Mouse (Mus musculus) cerebellum, adult 2 months (tissue): Measurements from ENCODE around the gene Hnrnpu.

Experiments used
- CTCF ChIP-seq: fragments of 200-500 bp; IDR thresholded peaks from 2 replicates; pipeline ENCODE4 v1.5.1; 2011; ENCODE audit warnings: low read depth, mild to moderate bottlenecking, control low read depth, low read length, moderate library complexity, borderline replicate concordance; ENCODE audit not compliant: insufficient read depth
- POLR2A ChIP-seq: fragments of 200-500 bp; IDR thresholded peaks from 2 replicates; pipeline ENCODE4 v1.6.1; 2011; ENCODE audit warnings: low read length, control low read depth, borderline replicate concordance; ENCODE audit not compliant: insufficient read depth

DNA sequence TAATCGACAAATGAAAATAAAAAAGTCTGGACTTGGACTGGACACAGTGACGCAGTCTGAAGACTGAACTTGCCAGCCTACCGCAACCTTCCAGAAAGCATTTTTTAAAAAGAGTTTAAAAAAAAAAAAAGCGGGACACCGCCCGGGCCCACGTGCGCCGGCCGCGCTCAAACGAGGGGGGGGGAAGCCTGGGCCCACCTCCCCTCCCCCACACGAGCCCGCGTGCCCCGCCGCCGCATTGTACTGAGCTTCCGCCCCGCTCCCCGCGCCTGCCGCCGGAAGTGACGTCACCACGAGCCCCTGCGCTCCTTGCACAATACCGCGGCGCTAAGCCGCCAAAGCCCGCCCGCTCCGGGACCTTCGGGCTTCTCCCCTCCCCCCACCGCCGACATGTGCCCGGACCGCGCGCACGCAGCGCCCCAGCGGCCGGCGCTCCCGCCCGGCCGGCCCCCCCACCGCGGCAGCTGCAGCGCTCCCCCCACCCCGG is 1.3 kb downstream of the Hnrnpu start:
- TF ChIP-seq CTCF (no peak), POLR2A (0 out of 2 replicates have a peak, but pooled peaks have one; percentile 2)
